Mouse (Mus musculus) mouse trophoblast stem cell (cell line): Measurements from ENCODE around the gene Afap1l2.

Experiments
- in situ Hi-C, 2 experiments: fragments of 300-500 bp; cut with MseI, MboI; formaldehyde crosslinking; loops; 2 replicates in 1 of 2; 3 replicates in 1 of 2; pipeline ENCODE4 v1.15.1; 2025

Afap1l2 gene

GRCm38 (mm10) chr19:57007291-57007690 lies 737 bp downstream of the Afap1l2 start:
- in situ Hi-C loops, result loop anchor here in 1 of 2 experiments (5.0 kb wide), 1 partner anchor 90 kb away; no protein-coding TSS in a partner anchor

DNA sequence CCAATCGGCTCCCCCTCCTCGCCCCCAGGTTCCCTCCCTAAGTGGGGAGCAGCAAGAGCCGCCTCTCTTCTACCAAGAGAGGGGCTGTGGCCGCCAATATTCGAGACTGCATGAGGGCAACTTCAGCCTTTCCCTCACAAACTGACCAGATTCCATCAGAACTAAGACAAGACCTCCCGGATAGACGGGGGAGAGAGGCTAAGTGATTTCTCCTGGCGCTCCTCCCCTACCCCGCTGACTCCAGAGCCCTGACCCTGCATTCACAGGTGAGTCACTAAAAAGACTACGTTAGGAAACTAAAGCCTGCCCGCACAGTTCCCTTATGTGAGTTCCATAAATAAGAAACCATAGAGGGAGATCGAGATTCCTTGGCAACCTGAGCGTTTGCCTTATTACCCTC lies 1.2 kb downstream of the Afap1l2 start:
- in situ Hi-C loops, result loop anchor here in 1 of 2 experiments (5.0 kb wide), 1 partner anchor 90 kb away; no protein-coding TSS in a partner anchor

GRCm38 (mm10) chr19:57005062-57005461 lies 3.0 kb downstream of the Afap1l2 start:
- in situ Hi-C loops, result loop anchor here in 1 of 2 experiments (5.0 kb wide), 1 partner anchor 88 kb away; no protein-coding TSS in a partner anchor

DNA sequence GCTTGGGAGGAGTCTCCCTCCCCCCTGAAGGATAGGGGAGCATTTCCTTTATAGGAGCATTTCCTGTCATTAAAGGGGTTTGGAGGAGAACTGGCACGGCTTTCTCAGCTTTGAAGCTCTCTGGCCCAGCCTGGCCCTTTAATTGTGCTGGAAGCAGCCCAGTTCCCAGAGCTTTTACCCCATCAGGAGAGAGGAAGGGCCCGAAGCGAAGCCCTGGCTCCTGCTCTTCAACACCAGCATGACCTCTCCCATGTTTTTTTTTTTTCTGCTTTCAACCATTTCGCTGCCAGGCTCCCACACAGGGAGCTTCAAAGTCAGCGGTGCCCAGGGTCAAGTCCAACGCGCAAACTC lies 4.6 kb downstream of the Afap1l2 start:
- in situ Hi-C loops, result no loop called here

GRCm38 (mm10) chr19:57002741-57003459 lies 5.1 kb downstream of the Afap1l2 start:
- in situ Hi-C loops, result no loop called here

- in situ Hi-C loops, result no loop called here
These were observed 6.1 kb downstream of the Afap1l2 start for GRCm38 (mm10) chr19:57001926-57002325.

GRCm38 (mm10) chr19:57000592-57000991 lies 7.4 kb downstream of the Afap1l2 start:
- in situ Hi-C loops, result no loop called here

DNA sequence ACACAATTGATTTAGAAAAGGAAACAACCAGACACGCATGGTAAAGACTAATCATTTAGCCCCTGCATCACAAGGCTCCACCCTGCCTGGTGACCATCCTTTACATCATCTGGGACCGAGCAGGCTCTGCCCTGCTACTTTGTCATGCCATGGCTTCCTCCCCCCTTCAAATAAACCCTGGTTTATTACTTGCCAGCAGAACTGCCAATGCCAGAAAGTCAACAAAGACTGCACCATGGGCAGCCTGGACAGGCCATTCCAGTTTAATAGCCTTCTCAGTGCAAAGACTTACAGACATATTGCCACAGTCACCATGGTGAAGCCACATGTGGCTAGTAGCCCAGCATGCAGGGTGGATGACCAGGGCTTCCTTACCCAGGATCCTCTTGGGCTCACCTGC lies 8.2 kb downstream of the Afap1l2 start:
- in situ Hi-C loops, result no loop called here

DNA sequence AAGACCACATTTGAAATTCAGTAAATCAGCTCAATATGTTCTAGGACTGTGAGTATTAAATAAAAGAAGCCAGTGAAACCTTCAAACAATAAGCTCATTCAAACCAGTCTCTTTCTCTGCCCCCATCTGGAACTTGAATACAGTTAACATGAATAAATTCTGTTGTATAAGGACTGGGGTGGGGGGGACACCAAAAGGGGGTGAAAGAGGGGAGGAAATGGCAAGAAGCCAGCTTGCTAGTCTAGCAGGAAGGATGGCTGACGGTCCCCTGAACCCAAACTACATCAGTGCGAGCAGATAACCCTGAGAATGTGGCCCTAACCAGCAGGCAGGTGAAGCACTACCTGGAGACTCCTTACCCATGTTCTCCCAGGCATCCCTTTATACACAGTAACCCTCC lies 9.1 kb downstream of the Afap1l2 start:
- in situ Hi-C loops, result no loop called here

GRCm38 (mm10) chr19:56998331-56998730 lies 9.7 kb downstream of the Afap1l2 start:
- in situ Hi-C loops, result no loop called here

DNA sequence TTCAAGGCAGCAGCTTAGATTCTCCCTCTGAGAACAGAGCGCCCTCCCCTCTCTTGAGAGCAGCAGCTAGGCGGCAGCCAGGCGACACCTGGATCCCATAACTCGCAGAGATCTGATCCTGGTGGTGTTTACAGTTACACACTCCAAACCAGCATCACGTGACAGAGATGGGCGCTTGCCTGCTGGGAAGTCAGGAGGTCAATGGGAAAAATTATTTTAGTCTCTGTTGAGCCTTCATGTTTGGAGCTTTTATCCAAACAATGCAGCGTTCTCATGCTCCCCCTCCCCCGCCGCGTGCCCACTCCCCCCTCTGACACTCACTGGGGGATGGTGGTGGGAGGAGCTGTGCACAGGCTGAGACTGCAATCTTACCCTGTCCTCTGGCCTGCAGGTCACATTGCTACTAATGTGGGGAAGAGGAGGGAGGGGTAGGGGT lies 10.8 kb downstream of the Afap1l2 start:
- in situ Hi-C loops, result no loop called here

GRCm38 (mm10) chr19:56995441-56995840 lies 12.6 kb downstream of the Afap1l2 start:
- in situ Hi-C loops, result no loop called here

- in situ Hi-C loops, result no loop called here
These were observed 13.4 kb downstream of the Afap1l2 start for GRCm38 (mm10) chr19:56994653-56995052.

DNA sequence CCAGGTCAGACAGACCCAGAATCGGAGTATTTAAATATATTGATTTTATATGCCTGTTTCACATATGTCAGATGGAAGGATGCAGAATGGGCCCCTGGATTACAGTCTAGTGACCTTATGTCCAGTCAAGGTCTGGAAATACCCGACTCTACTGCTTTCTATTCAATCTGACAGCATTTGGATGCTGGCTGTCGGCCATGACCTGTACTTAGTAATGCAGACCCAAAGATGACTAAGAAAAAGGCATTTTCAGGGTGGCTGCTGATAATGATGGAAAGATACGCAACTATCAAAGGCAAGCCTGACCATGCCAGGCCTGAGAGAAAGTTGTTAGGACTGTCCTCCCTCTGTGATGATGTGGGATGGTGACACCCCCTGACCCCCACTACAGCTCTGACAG lies 14.3 kb downstream of the Afap1l2 start:
- in situ Hi-C loops, result no loop called here

GRCm38 (mm10) chr19:56992978-56993545 lies 15.0 kb downstream of the Afap1l2 start:
- in situ Hi-C loops, result no loop called here

GRCm38 (mm10) chr19:56990367-56991111 lies 17.5 kb downstream of the Afap1l2 start:
- in situ Hi-C loops, result no loop called here

- in situ Hi-C loops, result no loop called here
These were observed 18.9 kb downstream of the Afap1l2 start for GRCm38 (mm10) chr19:56989171-56989570.

DNA sequence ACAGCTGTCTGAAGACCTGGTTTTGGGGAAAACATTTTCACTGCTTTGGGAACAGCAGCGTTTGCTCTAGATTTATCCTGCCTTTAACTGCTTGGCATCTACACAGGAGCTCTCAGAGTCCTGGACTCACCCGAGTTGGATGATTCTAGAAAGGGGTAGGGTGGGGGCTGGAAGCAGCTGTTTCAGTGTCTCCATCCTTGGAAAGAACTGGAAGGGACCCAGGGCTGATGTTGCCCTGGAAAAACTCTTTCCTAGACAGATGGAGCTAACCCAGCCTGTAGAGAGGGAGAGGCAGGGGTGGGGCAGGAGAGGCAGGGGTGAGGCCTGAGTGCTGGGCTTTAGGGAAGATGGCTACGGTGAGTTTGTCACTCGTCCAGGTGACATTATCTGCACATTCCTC lies 23.8 kb downstream of the Afap1l2 start:
- in situ Hi-C loops, result no loop called here

GRCm38 (mm10) chr19:56983757-56984156 lies 24.3 kb downstream of the Afap1l2 start:
- in situ Hi-C loops, result no loop called here

DNA sequence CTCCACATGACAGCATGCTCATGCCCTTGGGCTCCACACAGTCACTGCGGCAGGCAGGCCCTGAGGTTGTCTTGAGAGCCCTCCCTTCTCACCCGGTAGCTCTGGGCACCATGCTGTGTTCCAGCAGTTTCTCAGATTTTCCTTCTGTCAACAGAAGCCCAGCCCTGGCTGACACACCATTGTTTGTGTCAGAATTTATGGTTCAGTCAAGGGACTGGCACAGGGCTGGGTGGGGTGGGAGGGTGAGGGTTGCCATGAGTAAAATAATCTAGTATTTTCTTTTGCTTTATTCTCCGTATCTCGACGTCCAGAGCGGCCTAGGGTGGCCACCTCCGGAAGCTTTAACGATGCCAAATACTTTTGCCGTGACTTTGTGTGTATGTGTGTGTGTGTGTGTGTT lies 26.3 kb downstream of the Afap1l2 start:
- in situ Hi-C loops, result no loop called here

- in situ Hi-C loops, result no loop called here
These were observed 27.2 kb downstream of the Afap1l2 start for GRCm38 (mm10) chr19:56980803-56981202.
